In the genomic region with DNA sequence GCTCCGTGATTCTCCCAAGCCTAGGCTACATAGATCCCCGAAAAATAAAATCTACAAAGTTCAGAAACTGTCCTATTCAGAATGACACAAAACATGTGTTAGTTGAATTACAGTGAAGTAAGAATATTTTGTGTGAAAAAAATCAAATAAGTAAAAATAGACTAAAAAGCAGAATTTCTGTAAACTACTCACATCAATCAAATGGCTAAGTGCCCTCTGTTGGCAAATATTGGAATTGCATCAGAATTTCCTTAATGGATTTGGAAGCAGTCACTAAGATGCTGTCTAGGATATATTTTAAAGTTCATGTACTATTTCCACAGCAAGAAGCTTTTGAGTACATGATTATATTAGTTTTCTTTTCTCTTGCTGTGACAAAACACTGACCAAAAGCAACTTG, we compare ENCODE assay signal across 9 mouse cellular contexts. TPM values are rescaled to one million over a fixed set of nuclear protein-coding genes. Genes with fewer than 3 reads are reported as not detected.
DNase-seq lines count a peak whose midpoint lies in the region; ATAC-seq and TF ChIP-seq lines count a peak whose summit lies in the region.
"Had no signal": no experiment of that assay in that cellular context is flagged by ENCODE, and none has a peak within 500 bp of the region (broad histone marks: within the 10 kb centered on the region; RNA-seq: fewer than 3 reads in every experiment).

No protein-coding gene starts in this region.

- H3K9ac ChIP-seq in lung, embryonic 14.5 days, result no peak overlapping the region

- H3K27ac ChIP-seq in lung, embryonic 14.5 days (ENCODE audit: low read depth), result no peak overlapping the region

- H3K9me3 ChIP-seq in lung, embryonic 14.5 days (ENCODE audit: low read depth, low read length), result no peaks in the 10 kb centered on the region

- no peak overlapping the region for H3K4me2 ChIP-seq in lung, embryonic 14.5 days

- no peak for ATAC-seq in lung, embryonic 14.5 days (ENCODE audit: insufficient read depth)
- ATAC-seq in activated CD4-positive, CD25-positive, alpha-beta regulatory T cell, adult 4 months, result peak; percentile 40

- H3K27me3 ChIP-seq in lung, embryonic 14.5 days (ENCODE audit: insufficient read depth, low read length), result no peaks in the 10 kb centered on the region

- H3K36me3 ChIP-seq in lung, embryonic 14.5 days (ENCODE audit: insufficient read depth), result no peaks in the 10 kb centered on the region

- TF ChIP-seq CTCF in lung, embryonic 14.5 days (IDR thresholded peaks at IDR 0.05; ENCODE audit: low read depth), result peak; percentile 68
- TF ChIP-seq CTCF in lung, adult 2 months (IDR thresholded peaks at IDR 0.05; ENCODE audit: insufficient read depth, low read length), result no peak; the same call in 1 of the 2 replicates

- H3K4me1 ChIP-seq in lung, embryonic 14.5 days (ENCODE audit: insufficient read depth), result no peaks in the 10 kb centered on the region
- H3K4me1 ChIP-seq in lung, adult 2 months (ENCODE audit: control insufficient read depth, insufficient read depth, low read length), result no peaks in the 10 kb centered on the region
- H3K4me1 ChIP-seq: megakaryocyte, embryonic 14.5 days had no signal

- peak; percentile 38 for DNase-seq in gastrocnemius, adult 18-20 months (ENCODE audit: low spot score)
- DNase-seq in gastrocnemius, postnatal 10 days, result no peak
- peak; percentile 89 for DNase-seq in lung, embryonic 14.5 days
- DNase-seq in lung, adult 2 months, result no peak
- DNase-seq in lung, postnatal 36 days, result peak; percentile 82
- no peak for DNase-seq in adrenal gland, adult 8-10 months
- DNase-seq in adrenal gland, postnatal 25 days, result no peak

- TF ChIP-seq POLR2A in lung, adult 2 months (IDR thresholded peaks at IDR 0.05; ENCODE audit: borderline replicate concordance, extremely low read depth, low read depth, low read length), result no peak

- no peak overlapping the region for H3K4me3 ChIP-seq in lung, embryonic 14.5 days (ENCODE audit: low read depth, low read length)
- H3K4me3 ChIP-seq in lung, adult 2 months (replicated peaks; ENCODE audit: extremely low read depth, low read depth, low read length), result no peak overlapping the region
- H3K4me3 ChIP-seq: megakaryocyte, embryonic 14.5 days had no signal

- 66% methylated on average over 2 of the region's 2 CpGs for WGBS in lung, embryonic 14.5 days
- WGBS in lung, adult 2 months, result 78% methylated on average over 2 of the region's 2 CpGs

RNA-seq across cellular contexts. Expression of gene Rnf144a, which starts 9.8 kb away (rescaled TPM):
- 1 to 10 TPM; 2.9 to 4.4 TPM for total RNA-seq in gastrocnemius, adult 18-20 months (2021)
- total RNA-seq in gastrocnemius, postnatal 10 days (2021), result 10 to 100 TPM; 29.0 to 39.4 TPM
- polyA plus RNA-seq in lung, embryonic 14.5 days (2014; fragmentation: Nextera tagmentation; extraction: Ambion mirVana), result 45.6 and 46.9 TPM in 2 replicates
- polyA plus RNA-seq in lung, adult 2 months (2012; rRNA removed), result 76.2 and 128 TPM in 2 replicates
- polyA plus RNA-seq in activated CD4-positive, CD25-positive, alpha-beta regulatory T cell, adult 4 months (2017; shearing (Covaris generic)), result 1 to 10 TPM; 3.2 to 5.1 TPM
- total RNA-seq in adrenal gland, adult 8-10 months (2022), result 10 to 100 TPM; 15.8 to 21.4 (median 20.1) TPM
- total RNA-seq in adrenal gland, postnatal 25 days (2021), result 15.1 and 21.5 TPM in 2 replicates

RNA-seq across cellular contexts. Expression of gene Rsad2, which starts 31.4 kb away (rescaled TPM):
- total RNA-seq in gastrocnemius, adult 18-20 months (2021), result under 1 TPM; 0.28 to 0.46 TPM
- total RNA-seq in gastrocnemius, postnatal 10 days (2021), result 1 to 10 TPM in 1 of 2 experiments, under 1 TPM in 1; 0.92 to 1.4 TPM
- 0.30 and 0.31 TPM in 2 replicates for polyA plus RNA-seq in lung, embryonic 14.5 days (2014; fragmentation: Nextera tagmentation; extraction: Ambion mirVana)
- polyA plus RNA-seq in lung, adult 2 months (2012; rRNA removed), result 1.4 and 1.8 TPM in 2 replicates
- 1 to 10 TPM; 2.7 to 3.6 TPM for polyA plus RNA-seq in activated CD4-positive, CD25-positive, alpha-beta regulatory T cell, adult 4 months (2017; shearing (Covaris generic))
- 10 to 100 TPM; 13.1 to 26.6 (median 17.2) TPM for total RNA-seq in adrenal gland, adult 8-10 months (2022)
- 18.5 and 19.1 TPM in 2 replicates for total RNA-seq in adrenal gland, postnatal 25 days (2021)

RNA-seq across cellular contexts. Expression of gene Cmpk2, which starts 44.2 kb away (rescaled TPM):
- total RNA-seq in gastrocnemius, adult 18-20 months (2021), result 1 to 10 TPM in 1 of 2 experiments, under 1 TPM in 1; 0.98 to 2.2 TPM
- 1 to 10 TPM; 3.5 to 4.3 TPM for total RNA-seq in gastrocnemius, postnatal 10 days (2021)
- 5.8 and 6.8 TPM in 2 replicates for polyA plus RNA-seq in lung, embryonic 14.5 days (2014; fragmentation: Nextera tagmentation; extraction: Ambion mirVana)
- polyA plus RNA-seq in lung, adult 2 months (2012; rRNA removed), result 9.8 and 10.7 TPM in 2 replicates
- 1 to 10 TPM; 7.8 to 9.8 TPM for polyA plus RNA-seq in activated CD4-positive, CD25-positive, alpha-beta regulatory T cell, adult 4 months (2017; shearing (Covaris generic))
- 10 to 100 TPM in 3 of 4 experiments, 1 to 10 TPM in 1; 9.1 to 26.0 (median 18.5) TPM for total RNA-seq in adrenal gland, adult 8-10 months (2022)
- total RNA-seq in adrenal gland, postnatal 25 days (2021), result 24.0 and 24.6 TPM in 2 replicates

Comparison
In these comparisons a context has a peak if more than half of its experiments do, and no peak if none do; other contexts are left out.
1. DNase-seq: peak in gastrocnemius, adult 18-20 months (single experiment), lung, embryonic 14.5 days (single experiment) and lung, postnatal 36 days (single experiment); none in gastrocnemius, postnatal 10 days (single experiment), lung, adult 2 months (single experiment), adrenal gland, adult 8-10 months (single experiment) and adrenal gland, postnatal 25 days (single experiment).